ENCODE assay signal across 12 mouse cellular contexts in genomic region chr7:27118033-27118511, GRCm38 (mm10). TPM values are rescaled to one million over a fixed set of nuclear protein-coding genes. Genes with fewer than 3 reads are reported as not detected.
DNase-seq lines count a peak whose midpoint lies in the region; ATAC-seq and TF ChIP-seq lines count a peak whose summit lies in the region.
"Had no signal": no experiment of that assay in that cellular context is flagged by ENCODE, and none has a peak within 500 bp of the region (broad histone marks: within the 10 kb centered on the region; RNA-seq: fewer than 3 reads in every experiment).

No protein-coding gene starts in this region.

- H3K27me3 ChIP-seq in heart, embryonic 12.5 days (replicated peaks): no peaks in the 10 kb centered on the region
- H3K27me3 ChIP-seq in kidney, embryonic 16.5 days (ENCODE audit: insufficient read depth, low read length): no peaks in the 10 kb centered on the region
- no peaks in the 10 kb centered on the region for H3K27me3 ChIP-seq in myocyte (ENCODE audit: control insufficient read depth, insufficient read depth, insufficient read length)

- no peak for ATAC-seq in heart, embryonic 12.5 days (ENCODE audit: insufficient number of reproducible peaks, low FRiP score)
- peak; percentile 49; the same call in 1 of the 2 replicates for ATAC-seq in kidney, embryonic 16.5 days (ENCODE audit: low FRiP score, low TSS enrichment)
- no peak for ATAC-seq in megakaryocyte, adult 5-6 weeks (ENCODE audit: poor library complexity, severe bottlenecking)

- H3K4me3 ChIP-seq in heart, embryonic 12.5 days: no peak overlapping the region
- H3K4me3 ChIP-seq in kidney, embryonic 16.5 days (ENCODE audit: low read length): no peak overlapping the region
- H3K4me3 ChIP-seq in myocyte: no peak overlapping the region

- intact Hi-C loops in left cerebral cortex, postnatal 36 days (cut with DNase I): no loop called here

- no peaks in the 10 kb centered on the region for H3K79me2 ChIP-seq in myocyte (ENCODE audit: control insufficient read depth, insufficient read depth)

- peak; percentile 11 for DNase-seq in heart, adult 8-10 months (ENCODE audit: low spot score)
- peak; percentile 68 for DNase-seq in adrenal gland, postnatal 10 days
- no peak for DNase-seq in left cerebral cortex, postnatal 36 days (ENCODE audit: low spot score in 2 of 2)
- DNase-seq in embryo, embryonic 10.5 days (ENCODE audit: low spot score): no peak

- no peak overlapping the region for H3K9ac ChIP-seq in heart, embryonic 12.5 days
- H3K9ac ChIP-seq in kidney, embryonic 16.5 days (replicated peaks; ENCODE audit: low read length): no peak overlapping the region

- no peaks in the 10 kb centered on the region for H3K4me1 ChIP-seq in heart, embryonic 12.5 days (replicated peaks)
- H3K4me1 ChIP-seq in kidney, embryonic 16.5 days (ENCODE audit: insufficient read depth, low read length): no peaks in the 10 kb centered on the region

- no peak overlapping the region for H3ac ChIP-seq in myocyte (ENCODE audit: control insufficient read depth, insufficient read length)

- no peaks in the 10 kb centered on the region for H3K9me3 ChIP-seq in heart, embryonic 12.5 days (replicated peaks)
- H3K9me3 ChIP-seq in kidney, embryonic 16.5 days (ENCODE audit: low read length): no peaks in the 10 kb centered on the region

- TF ChIP-seq POLR2A in myocyte (IDR thresholded peaks at IDR 0.05; ENCODE audit: insufficient read length, low read depth): no peak

- no peak overlapping the region for H3K4me2 ChIP-seq in heart, embryonic 12.5 days
- no peak overlapping the region for H3K4me2 ChIP-seq in kidney, embryonic 16.5 days (replicated peaks; ENCODE audit: low read depth, low read length)
- H3K4me2 ChIP-seq in myocyte (ENCODE audit: low read depth): peak overlapping the region; percentile 18

- no peak overlapping the region for H3K27ac ChIP-seq in heart, embryonic 12.5 days (ENCODE audit: poor library complexity, severe bottlenecking)
- no peak overlapping the region for H3K27ac ChIP-seq in kidney, embryonic 16.5 days (ENCODE audit: low read length)

- WGBS in heart, embryonic 12.5 days: 54% methylated on average over 4 of the region's 4 CpGs
- 63% methylated on average over 4 of the region's 4 CpGs for WGBS in kidney, embryonic 16.5 days

- no peaks in the 10 kb centered on the region for H3K36me3 ChIP-seq in heart, embryonic 12.5 days
- H3K36me3 ChIP-seq in kidney, embryonic 16.5 days (ENCODE audit: insufficient read depth, low read length): no peaks in the 10 kb centered on the region
- H3K36me3 ChIP-seq in myocyte (ENCODE audit: control insufficient read depth, insufficient read depth): no peaks in the 10 kb centered on the region

TF ChIP-seq in myocyte, 11 proteins besides CTCF, POLR2A, EP300 and RAD21:
- TF ChIP-seq SRF (IDR thresholded peaks at IDR 0.05; ENCODE audit: control insufficient read depth, insufficient read length, low read depth): no peak
- peak; percentile 46 for TF ChIP-seq USF1 (IDR thresholded peaks at IDR 0.05; ENCODE audit: low read depth)

RNA-seq across cellular contexts. Expression of gene Cyp2f2, which starts 1.6 kb away (rescaled TPM):
- total RNA-seq in heart, adult 8-10 months (2022): 1 to 10 TPM in 2 of 4 experiments, under 1 TPM in 2; 0.60 to 6.6 (median 1.4) TPM
- not detected in 2 replicates for polyA plus RNA-seq in heart, embryonic 12.5 days (2016; fragmentation: Nextera tagmentation; extraction: Ambion mirVana)
- total RNA-seq in adrenal gland, postnatal 10 days (2021): 100 to 1,000 TPM; 291 to 323 TPM
- polyA plus RNA-seq in kidney, embryonic 16.5 days (2015; fragmentation: Nextera tagmentation; extraction: Ambion mirVana): 0.30 and 0.49 TPM in 2 replicates
- 0.06 TPM for polyA plus RNA-seq in myocyte (2012; fragmentation: generic; extraction: Trizol)
- total RNA-seq in left cerebral cortex, postnatal 36 days (2021): not detected
- total RNA-seq in megakaryocyte, adult 5-6 weeks (2015): not detected in 2 replicates
- total RNA-seq in megakaryocyte, adult 5-6 weeks (2017): not detected in 2 replicates
- total RNA-seq: hematopoietic stem cell, adult 5-6 weeks; megakaryocyte-erythroid progenitor cell, adult 5-6 weeks; neutrophil, adult 5-6 weeks had no signal

RNA-seq across cellular contexts. Expression of gene Cyp2t4, which starts 35.4 kb away (rescaled TPM):
- not detected for total RNA-seq in heart, adult 8-10 months (2022)
- not detected in 2 replicates for polyA plus RNA-seq in heart, embryonic 12.5 days (2016; fragmentation: Nextera tagmentation; extraction: Ambion mirVana)
- total RNA-seq in adrenal gland, postnatal 10 days (2021): not detected
- polyA plus RNA-seq in kidney, embryonic 16.5 days (2015; fragmentation: Nextera tagmentation; extraction: Ambion mirVana): 0.10 and 0.24 TPM in 2 replicates
- 0.02 TPM for polyA plus RNA-seq in myocyte (2012; fragmentation: generic; extraction: Trizol)
- total RNA-seq in left cerebral cortex, postnatal 36 days (2021): not detected
- total RNA-seq in megakaryocyte, adult 5-6 weeks (2015): not detected in 2 replicates
- total RNA-seq in megakaryocyte, adult 5-6 weeks (2017): not detected in 2 replicates
- total RNA-seq: hematopoietic stem cell, adult 5-6 weeks; megakaryocyte-erythroid progenitor cell, adult 5-6 weeks; neutrophil, adult 5-6 weeks had no signal
- polyA plus RNA-seq: stomach, embryonic 14.5 days had no signal

RNA-seq across cellular contexts. Expression of gene Egln2, which starts 48.5 kb away (rescaled TPM):
- 10 to 100 TPM; 60.7 to 62.6 (median 62.2) TPM for total RNA-seq in heart, adult 8-10 months (2022)
- polyA plus RNA-seq in heart, embryonic 12.5 days (2016; fragmentation: Nextera tagmentation; extraction: Ambion mirVana): 56.5 and 57.4 TPM in 2 replicates
- 10 to 100 TPM; 88.9 to 90.2 TPM for total RNA-seq in adrenal gland, postnatal 10 days (2021)
- polyA plus RNA-seq in kidney, embryonic 16.5 days (2015; fragmentation: Nextera tagmentation; extraction: Ambion mirVana): 75.4 and 76.9 TPM in 2 replicates
- 61.4 TPM for polyA plus RNA-seq in myocyte (2012; fragmentation: generic; extraction: Trizol)
- 10 to 100 TPM; 95.1 to 98.7 TPM for total RNA-seq in left cerebral cortex, postnatal 36 days (2021)
- 11.1 and 12.5 TPM in 2 replicates for total RNA-seq in megakaryocyte, adult 5-6 weeks (2015)
- 22.2 and 29.6 TPM in 2 replicates for total RNA-seq in megakaryocyte, adult 5-6 weeks (2017)

Comparison
In these comparisons a context has a peak if more than half of its experiments do, and no peak if none do; other contexts are left out.
1. DNase-seq: peak in heart, adult 8-10 months (single experiment) and adrenal gland, postnatal 10 days (single experiment); none in left cerebral cortex, postnatal 36 days (0 of 2) and embryo, embryonic 10.5 days (single experiment).
2. RNA of gene Cyp2f2, which starts 1.6 kb away (total RNA-seq): 291 to 323 TPM in adrenal gland, postnatal 10 days; 0.60 to 6.6 TPM in heart, adult 8-10 months, not detected in left cerebral cortex, postnatal 36 days and not detected in megakaryocyte, adult 5-6 weeks; every median in the first group is over 10 times any median in the second.